ENCODE assay signal across 14 mouse cellular contexts in genomic region chr2:36197021-36197420, GRCm38 (mm10).
"Had no signal": no experiment of that assay in that cellular context is flagged by ENCODE, and none has a peak within 500 bp of the region (broad histone marks: within the 10 kb centered on the region; RNA-seq: fewer than 3 reads in every experiment).

No protein-coding gene starts in this region.

- ATAC-seq: intestine, embryonic 16.5 days; midbrain, embryonic 13.5 days had no signal

- H3K4me2 ChIP-seq: limb, embryonic 12.5 days; limb, embryonic 15.5 days; midbrain, embryonic 13.5 days had no signal

- H3K36me3 ChIP-seq: limb, embryonic 12.5 days; limb, embryonic 15.5 days; midbrain, embryonic 13.5 days had no signal

- H3K9me3 ChIP-seq: limb, embryonic 12.5 days; limb, embryonic 15.5 days; midbrain, embryonic 13.5 days had no signal

- H3K9ac ChIP-seq: limb, embryonic 12.5 days; limb, embryonic 15.5 days; midbrain, embryonic 13.5 days had no signal

- DNase-seq: kidney, adult 18-20 months; kidney, adult 9 months; kidney, postnatal 14 days; kidney, postnatal 4 days; left cerebral cortex, postnatal 4 days; lung, adult 2 months; lung, postnatal 14 days; thymus, adult 18-20 months; thymus, postnatal 36 days had no signal

- H3K4me3 ChIP-seq: limb, embryonic 12.5 days; limb, embryonic 15.5 days; midbrain, embryonic 13.5 days had no signal

- H3K27ac ChIP-seq: limb, embryonic 12.5 days; limb, embryonic 15.5 days; macrophage; midbrain, embryonic 13.5 days had no signal
